ENCODE assay signal across 14 mouse cellular contexts in genomic region chr2:162899256-162899655, GRCm38 (mm10). TPM values are rescaled to one million over a fixed set of nuclear protein-coding genes. Genes with fewer than 3 reads are reported as not detected.
A peak's percentile ranks its signal among the peaks of the same experiment; 100 is the strongest.
ATAC-seq lines count a peak whose summit lies in the region.
"Not testable (repeated sequence)": the region's sequence is repeated elsewhere in the genome, so short reads cannot be mapped to it uniquely, and the experiment has no call there.
"Had no signal": no experiment of that assay in that cellular context is flagged by ENCODE, and none has a peak within 500 bp of the region (broad histone marks: within the 10 kb centered on the region; RNA-seq: fewer than 3 reads in every experiment).

No protein-coding gene starts in this region.

- not testable (repeated sequence) for H3K27ac ChIP-seq in forebrain, embryonic 13.5 days; hindbrain, embryonic 13.5 days; intestine, embryonic 15.5 days; lung, embryonic 16.5 days (ENCODE audit: low read length)

- 92% methylated on average over 20 of the region's 20 CpGs for WGBS in forebrain, embryonic 13.5 days
- WGBS in hindbrain, embryonic 13.5 days, result 91% methylated on average over 20 of the region's 20 CpGs
- WGBS in intestine, embryonic 15.5 days, result 91% methylated on average over 20 of the region's 20 CpGs
- 78% methylated on average over 20 of the region's 20 CpGs for WGBS in lung, embryonic 16.5 days

- H3K36me3 ChIP-seq in forebrain, embryonic 13.5 days (ENCODE audit: poor library complexity, severe bottlenecking); hindbrain, embryonic 13.5 days; intestine, embryonic 15.5 days; lung, embryonic 16.5 days (ENCODE audit: control insufficient read depth, insufficient read depth, low read length): not testable (repeated sequence)

- not testable (repeated sequence) for H3K4me3 ChIP-seq in forebrain, embryonic 13.5 days; hindbrain, embryonic 13.5 days; intestine, embryonic 15.5 days (replicated peaks); lung, embryonic 16.5 days (ENCODE audit: low read length)

- H3K27me3 ChIP-seq in forebrain, embryonic 13.5 days; hindbrain, embryonic 13.5 days; intestine, embryonic 15.5 days (replicated peaks); lung, embryonic 16.5 days (ENCODE audit: control insufficient read depth, insufficient read depth, low read depth, low read length): not testable (repeated sequence)

- not testable (repeated sequence) for H3K9me3 ChIP-seq in forebrain, embryonic 13.5 days (replicated peaks); hindbrain, embryonic 13.5 days; intestine, embryonic 15.5 days; lung, embryonic 16.5 days (ENCODE audit: control insufficient read depth, low read length)

- ATAC-seq in cerebellum, adult (ENCODE audit: insufficient number of reproducible peaks, low FRiP score, low TSS enrichment), result peak; percentile 88
- peak; percentile 63; the same call in 1 of the 2 replicates for ATAC-seq in forebrain, embryonic 13.5 days
- ATAC-seq in hindbrain, embryonic 13.5 days (ENCODE audit: low FRiP score), result 0 out of 2 replicates have a peak, but pooled peaks have one; percentile 43
- ATAC-seq in intestine, embryonic 15.5 days, result peak; percentile 12; the same call in 1 of the 2 replicates
- peak; percentile 45; the same call in 1 of the 2 replicates for ATAC-seq in lung, embryonic 16.5 days (ENCODE audit: low read depth)
- peak; percentile 73; the same call in 1 of the 2 replicates for ATAC-seq in megakaryocyte-erythroid progenitor cell, adult 5-6 weeks (replicated peaks; ENCODE audit: low FRiP score, low TSS enrichment, poor library complexity, severe bottlenecking)

- H3K4me2 ChIP-seq in forebrain, embryonic 13.5 days; hindbrain, embryonic 13.5 days; intestine, embryonic 15.5 days (replicated peaks); lung, embryonic 16.5 days (ENCODE audit: low read depth, low read length): not testable (repeated sequence)

- not testable (repeated sequence) for H3K9ac ChIP-seq in forebrain, embryonic 13.5 days; hindbrain, embryonic 13.5 days; intestine, embryonic 15.5 days; lung, embryonic 16.5 days (ENCODE audit: low read length)

- peaks cover 15% of the 10 kb centered on the region for H3K4me1 ChIP-seq in forebrain, embryonic 13.5 days
- H3K4me1 ChIP-seq in hindbrain, embryonic 13.5 days (replicated peaks); intestine, embryonic 15.5 days (replicated peaks); lung, embryonic 16.5 days (replicated peaks; ENCODE audit: control insufficient read depth, insufficient read depth, low read length): not testable (repeated sequence)

RNA-seq across cellular contexts. Expression of gene Srsf6, which starts 32.1 kb away (rescaled TPM):
- polyA plus RNA-seq in forebrain, embryonic 13.5 days (2015; fragmentation: Nextera tagmentation; extraction: Ambion mirVana), result 212 and 238 TPM in 2 replicates
- polyA plus RNA-seq in hindbrain, embryonic 13.5 days (2015; fragmentation: Nextera tagmentation; extraction: Ambion mirVana), result 169 and 173 TPM in 2 replicates
- polyA plus RNA-seq in intestine, embryonic 15.5 days (2015; fragmentation: Nextera tagmentation; extraction: Ambion mirVana), result 184 and 196 TPM in 2 replicates
- polyA plus RNA-seq in lung, embryonic 16.5 days (2015; fragmentation: Nextera tagmentation; extraction: Ambion mirVana), result 166 and 183 TPM in 2 replicates
- 233 and 311 TPM in 2 replicates for total RNA-seq in megakaryocyte-erythroid progenitor cell, adult 5-6 weeks (2014; fragmentation: Nextera tagmentation)
- total RNA-seq in megakaryocyte-erythroid progenitor cell, adult 5-6 weeks (2017), result 286 and 303 TPM in 2 replicates

RNA-seq across cellular contexts. Expression of gene L3mbtl1, which starts 44.0 kb away (rescaled TPM):
- polyA plus RNA-seq in forebrain, embryonic 13.5 days (2015; fragmentation: Nextera tagmentation; extraction: Ambion mirVana), result 0.25 and 0.37 TPM in 2 replicates
- 0.69 and 1.3 TPM in 2 replicates for polyA plus RNA-seq in hindbrain, embryonic 13.5 days (2015; fragmentation: Nextera tagmentation; extraction: Ambion mirVana)
- polyA plus RNA-seq in intestine, embryonic 15.5 days (2015; fragmentation: Nextera tagmentation; extraction: Ambion mirVana), result 0.11 and 0.18 TPM in 2 replicates
- 0.09 and 0.24 TPM in 2 replicates for polyA plus RNA-seq in lung, embryonic 16.5 days (2015; fragmentation: Nextera tagmentation; extraction: Ambion mirVana)
- 0.81 TPM in 1 of 2 replicates, not detected in the other for total RNA-seq in megakaryocyte-erythroid progenitor cell, adult 5-6 weeks (2014; fragmentation: Nextera tagmentation)
- not detected in 2 replicates for total RNA-seq in megakaryocyte-erythroid progenitor cell, adult 5-6 weeks (2017)
- total RNA-seq: CH12.LX; gastrocnemius, adult 18-20 months; gastrocnemius, postnatal 36 days; heart, adult 8-10 months; heart, postnatal 25 days; hematopoietic stem cell, adult 5-6 weeks had no signal
- polyA plus RNA-seq: heart, embryonic 11.5 days; heart, postnatal 0 days had no signal

Comparison
In these comparisons a context has a peak if more than half of its experiments do, and no peak if none do; other contexts are left out.
1. ATAC-seq: peak in every context shown above with its lines; median percentile 88 in cerebellum, adult; 73 in megakaryocyte-erythroid progenitor cell, adult 5-6 weeks; 63 in forebrain, embryonic 13.5 days; 45 in lung, embryonic 16.5 days; 43 in hindbrain, embryonic 13.5 days; 12 in intestine, embryonic 15.5 days.